Mouse (Mus musculus) megakaryocyte, embryonic 14.5 days (primary cell): ENCODE measurements at regions not wholly inside any gene's neighbourhood (a gene's known extent, or its start where the extent isn't known, plus 50 kb on each side); places are given as distances from the start of the nearest gene placed in this dataset.

Experiments used
- H3K27me3 ChIP-seq: replicated peaks from 2 replicates; pipeline ENCODE3; 2012; ENCODE audit warnings: inconsistent platforms
- H3K36me3 ChIP-seq: replicated peaks from 2 replicates; pipeline ENCODE3; 2012; ENCODE audit warnings: low read length, inconsistent platforms, mixed read lengths
- H3K4me1 ChIP-seq: 2 replicates; pipeline ENCODE4 v1.6.1; 2012; ENCODE audit warnings: inconsistent platforms
- H3K4me3 ChIP-seq: replicated peaks from 2 replicates; pipeline ENCODE3; 2012; ENCODE audit warnings: moderate library complexity, mild to moderate bottlenecking, inconsistent platforms
- H3K9me3 ChIP-seq: 2 replicates; pipeline ENCODE4 v1.6.1; 2012; ENCODE audit warnings: inconsistent platforms
- FLI1 ChIP-seq: IDR thresholded peaks from 2 replicates; pipeline ENCODE4 v1.6.1; 2012; ENCODE audit warnings: low read length, inconsistent platforms, mixed read lengths
- GATA1 ChIP-seq: IDR thresholded peaks from 3 replicates; pipeline ENCODE4 v1.6.1; 2012; ENCODE audit warnings: mixed read lengths, low read length, inconsistent platforms, borderline replicate concordance

GRCm38 (mm10) chr7:72362690-72363089 is 56.3 kb upstream of the Mctp2 start:
- no peak overlapping the region for H3K4me3 ChIP-seq
- H3K36me3 ChIP-seq: no peaks in the 10 kb centered on the region
- TF ChIP-seq GATA1: no peak
- no peak for TF ChIP-seq FLI1
- H3K27me3 ChIP-seq: no peaks in the 10 kb centered on the region
- H3K4me1 ChIP-seq: no peaks in the 10 kb centered on the region
- no peaks in the 10 kb centered on the region for H3K9me3 ChIP-seq

GRCm38 (mm10) chr7:72391323-72391722 is 84.9 kb upstream of the Mctp2 start:
- no peaks in the 10 kb centered on the region for H3K27me3 ChIP-seq
- H3K9me3 ChIP-seq: no peaks in the 10 kb centered on the region
- TF ChIP-seq FLI1 (no peak), GATA1 (no peak)
- H3K36me3 ChIP-seq: no peaks in the 10 kb centered on the region
- no peaks in the 10 kb centered on the region for H3K4me1 ChIP-seq
- no peak overlapping the region for H3K4me3 ChIP-seq

DNA sequence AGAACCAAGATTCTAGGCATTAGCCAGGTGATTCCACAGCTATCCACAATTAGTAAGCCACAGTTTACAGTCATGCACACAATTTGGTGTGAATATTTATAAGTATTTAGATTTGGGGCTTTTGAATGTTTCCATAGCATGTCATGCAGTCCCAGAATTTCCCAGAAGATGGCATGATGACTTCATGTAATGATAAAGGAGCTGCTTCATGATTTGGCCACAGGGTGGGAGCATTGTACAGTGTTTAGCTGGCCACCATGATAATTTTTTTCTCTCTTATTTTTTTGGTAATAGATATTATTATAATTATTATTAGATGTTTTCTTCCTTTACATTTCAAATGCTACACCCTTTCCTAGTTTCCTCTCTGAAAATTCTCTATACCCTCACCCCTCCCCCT is 93.6 kb upstream of the Mctp2 start:
- no peaks in the 10 kb centered on the region for H3K36me3 ChIP-seq
- TF ChIP-seq FLI1: no peak
- TF ChIP-seq GATA1: no peak
- no peaks in the 10 kb centered on the region for H3K9me3 ChIP-seq

DNA sequence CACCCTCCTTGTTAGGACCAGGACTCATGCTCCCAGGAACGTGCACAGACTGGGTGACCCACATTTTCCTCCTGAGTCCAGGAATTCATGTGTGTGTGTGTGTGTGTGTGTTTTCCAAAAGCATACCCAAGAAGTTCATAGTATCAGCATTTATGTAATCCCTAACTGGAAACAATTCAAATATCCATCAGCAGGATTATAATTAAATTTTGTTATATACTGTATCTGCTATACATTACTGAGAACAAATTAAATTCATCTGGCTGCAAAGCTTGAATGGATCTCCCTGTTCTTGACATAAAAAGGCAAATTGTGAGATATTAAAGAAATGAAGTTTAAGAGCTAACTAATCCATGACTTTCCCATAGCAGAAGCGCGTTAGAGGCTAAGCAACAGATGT is 99.7 kb upstream of the Mctp2 start:
- Histone ChIP-seq H3K9me3 (no peaks in the 10 kb centered on the region), H3K36me3 (no peaks in the 10 kb centered on the region), H3K27me3 (no peaks in the 10 kb centered on the region), H3K4me3 (no peak overlapping the region), H3K4me1 (no peaks in the 10 kb centered on the region)
- TF ChIP-seq GATA1: no peak
- no peak for TF ChIP-seq FLI1

More for the DNA sequence above, 93.6 kb upstream of the Mctp2 start:
- H3K4me1 ChIP-seq: no peaks in the 10 kb centered on the region
- H3K4me3 ChIP-seq: no peak overlapping the region
- H3K27me3 ChIP-seq: no peaks in the 10 kb centered on the region

DNA sequence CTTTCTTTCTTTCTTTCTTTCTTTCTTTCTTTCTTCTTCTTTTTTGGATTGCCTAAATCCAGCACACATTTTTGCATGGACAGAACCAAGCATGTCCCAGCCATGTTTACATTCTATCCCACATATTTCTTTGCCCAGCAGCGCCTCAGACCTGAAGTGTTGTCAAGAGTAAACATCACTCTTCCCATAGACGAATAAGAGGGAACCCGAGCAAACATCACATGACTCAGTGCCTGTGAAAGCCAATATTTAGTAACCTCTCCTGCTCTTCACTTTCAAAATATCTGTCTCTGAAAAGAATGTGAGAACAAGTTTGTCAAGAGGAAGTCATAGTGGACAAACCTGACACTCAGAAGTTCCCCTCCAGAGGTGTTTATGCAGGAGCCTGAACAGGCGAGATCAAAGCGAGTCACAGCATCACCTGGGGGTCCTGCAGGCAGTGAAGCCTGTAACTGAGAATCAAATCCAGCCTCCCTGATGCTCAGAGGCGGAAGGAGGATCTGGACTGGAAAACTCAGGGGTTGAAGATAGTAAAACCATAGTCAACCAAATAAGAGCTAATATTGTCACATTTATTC is 102.1 kb upstream of the Mctp2 start:
- Histone ChIP-seq H3K4me3 (no peak overlapping the region), H3K36me3 (no peaks in the 10 kb centered on the region), H3K27me3 (no peaks in the 10 kb centered on the region), H3K9me3 (no peaks in the 10 kb centered on the region), H3K4me1 (no peaks in the 10 kb centered on the region)
- no peak for TF ChIP-seq GATA1
- no peak for TF ChIP-seq FLI1

DNA sequence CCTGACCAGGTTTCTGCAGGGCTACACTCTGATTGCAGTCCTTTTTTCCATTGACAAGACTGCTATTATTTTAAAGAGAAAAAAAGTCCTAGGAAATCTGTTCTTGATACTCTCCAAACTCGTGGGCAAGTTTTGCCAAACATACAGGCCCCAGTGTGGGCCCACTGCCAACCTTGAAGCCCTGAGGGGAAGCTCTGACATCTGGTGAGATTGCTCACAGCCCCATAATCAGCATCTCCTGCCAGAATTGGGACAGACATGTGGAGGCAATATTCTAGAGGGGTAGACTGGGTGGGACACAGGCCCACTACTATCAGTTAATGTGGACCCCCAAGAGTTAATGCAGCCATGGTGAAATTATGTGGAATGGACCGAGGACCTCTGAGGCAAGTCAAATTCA is 132.1 kb upstream of the Mctp2 start:
- Histone ChIP-seq H3K4me3 (no peak overlapping the region), H3K9me3 (0 out of 2 replicates have a peak, but pooled peaks cover 2% of the 10 kb centered on the region), H3K36me3 (no peaks in the 10 kb centered on the region), H3K27me3 (no peaks in the 10 kb centered on the region), H3K4me1 (no peaks in the 10 kb centered on the region)
- TF ChIP-seq FLI1 (no peak), GATA1 (no peak)

DNA sequence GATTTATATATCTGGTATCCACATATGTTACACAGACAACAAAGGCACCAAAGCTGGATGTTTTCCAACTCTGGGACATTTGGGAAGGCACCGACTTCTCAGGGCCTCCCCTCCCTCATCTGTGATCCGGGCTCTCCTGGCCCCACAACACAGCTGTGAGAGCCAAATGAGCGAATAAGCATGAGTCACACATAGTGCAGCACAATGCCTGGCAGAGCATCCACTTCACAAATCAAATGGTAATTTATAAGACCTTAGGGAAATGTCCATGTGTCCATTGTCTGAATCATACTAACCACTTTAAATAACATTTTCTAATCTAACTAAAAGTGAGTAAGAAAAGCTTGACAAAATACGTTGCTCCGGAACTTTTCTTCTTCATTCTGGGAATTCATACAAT is 135.6 kb upstream of the Mctp2 start:
- H3K4me1 ChIP-seq: no peaks in the 10 kb centered on the region
- no peaks in the 10 kb centered on the region for H3K36me3 ChIP-seq
- H3K4me3 ChIP-seq: no peak overlapping the region
- TF ChIP-seq FLI1 (no peak), GATA1 (no peak)
- H3K27me3 ChIP-seq: no peaks in the 10 kb centered on the region
- H3K9me3 ChIP-seq: 0 out of 2 replicates have a peak, but pooled peaks cover 2% of the 10 kb centered on the region

GRCm38 (mm10) chr7:72444016-72444415 is 137.6 kb upstream of the Mctp2 start:
- Histone ChIP-seq H3K4me1 (no peaks in the 10 kb centered on the region), H3K9me3 (no peaks in the 10 kb centered on the region), H3K36me3 (no peaks in the 10 kb centered on the region), H3K4me3 (no peak overlapping the region), H3K27me3 (no peaks in the 10 kb centered on the region)
- TF ChIP-seq FLI1: no peak
- no peak for TF ChIP-seq GATA1

DNA sequence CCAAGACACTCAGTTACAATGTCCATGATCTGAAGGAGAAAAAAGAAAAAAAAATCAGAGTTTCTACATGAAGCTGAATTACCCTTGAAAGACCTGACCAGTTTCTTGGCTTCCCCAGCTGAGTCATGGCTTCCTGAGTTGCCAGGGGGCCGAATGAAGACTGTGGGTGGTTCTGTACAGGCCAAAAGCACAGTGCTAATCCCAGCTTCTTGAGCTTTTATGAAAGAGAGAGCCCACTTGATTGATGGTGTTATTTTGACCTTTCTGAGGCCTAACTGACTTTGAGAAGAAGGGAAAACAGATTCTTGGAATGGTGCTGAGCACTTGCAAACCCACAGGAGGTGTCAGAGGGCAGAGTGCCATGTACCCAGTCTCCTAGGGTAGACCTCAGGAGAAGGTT is 138.4 kb upstream of the Mctp2 start:
- H3K4me1 ChIP-seq: no peaks in the 10 kb centered on the region
- no peaks in the 10 kb centered on the region for H3K27me3 ChIP-seq
- TF ChIP-seq FLI1: no peak
- no peak for TF ChIP-seq GATA1
- H3K36me3 ChIP-seq: no peaks in the 10 kb centered on the region
- H3K4me3 ChIP-seq: no peak overlapping the region
- no peaks in the 10 kb centered on the region for H3K9me3 ChIP-seq

- TF ChIP-seq GATA1 (no peak), FLI1 (no peak)
Measured at GRCm38 (mm10) chr7:72446911-72447310, 140.5 kb upstream of the Mctp2 start.

DNA sequence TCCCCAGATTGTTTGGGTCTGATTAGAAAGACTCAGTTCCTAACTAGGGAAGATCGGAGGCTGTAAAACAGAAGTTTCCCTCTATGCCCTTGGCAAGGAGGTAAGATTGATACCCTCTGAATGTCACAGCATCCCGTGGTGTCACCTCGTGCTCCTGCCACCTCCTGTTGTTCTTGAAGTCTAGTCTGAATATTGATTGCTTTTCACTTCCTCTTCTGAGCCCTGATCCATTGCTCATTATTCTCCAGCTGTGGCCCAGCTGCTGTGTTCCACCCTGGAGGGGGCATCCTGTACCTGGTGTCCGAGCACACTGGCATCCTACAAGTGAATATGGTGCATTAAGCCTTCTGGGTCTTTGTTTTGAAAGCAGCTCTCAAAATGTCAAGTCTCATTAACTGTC is 156.6 kb upstream of the Mctp2 start:
- Histone ChIP-seq H3K36me3 (no peaks in the 10 kb centered on the region), H3K9me3 (0 out of 2 replicates have a peak, but pooled peaks cover 4% of the 10 kb centered on the region), H3K27me3 (no peaks in the 10 kb centered on the region), H3K4me1 (no peaks in the 10 kb centered on the region), H3K4me3 (no peak overlapping the region)
- TF ChIP-seq FLI1 (no peak), GATA1 (no peak)

More at GRCm38 (mm10) chr7:72446911-72447310, 140.5 kb upstream of the Mctp2 start:
- H3K27me3 ChIP-seq: no peaks in the 10 kb centered on the region
- H3K9me3 ChIP-seq: no peaks in the 10 kb centered on the region
- H3K4me1 ChIP-seq: no peaks in the 10 kb centered on the region
- no peaks in the 10 kb centered on the region for H3K36me3 ChIP-seq
- H3K4me3 ChIP-seq: no peak overlapping the region
